Mouse (Mus musculus): Measurements from ENCODE around the gene Cfap77.

Cfap77 gene

DNA sequence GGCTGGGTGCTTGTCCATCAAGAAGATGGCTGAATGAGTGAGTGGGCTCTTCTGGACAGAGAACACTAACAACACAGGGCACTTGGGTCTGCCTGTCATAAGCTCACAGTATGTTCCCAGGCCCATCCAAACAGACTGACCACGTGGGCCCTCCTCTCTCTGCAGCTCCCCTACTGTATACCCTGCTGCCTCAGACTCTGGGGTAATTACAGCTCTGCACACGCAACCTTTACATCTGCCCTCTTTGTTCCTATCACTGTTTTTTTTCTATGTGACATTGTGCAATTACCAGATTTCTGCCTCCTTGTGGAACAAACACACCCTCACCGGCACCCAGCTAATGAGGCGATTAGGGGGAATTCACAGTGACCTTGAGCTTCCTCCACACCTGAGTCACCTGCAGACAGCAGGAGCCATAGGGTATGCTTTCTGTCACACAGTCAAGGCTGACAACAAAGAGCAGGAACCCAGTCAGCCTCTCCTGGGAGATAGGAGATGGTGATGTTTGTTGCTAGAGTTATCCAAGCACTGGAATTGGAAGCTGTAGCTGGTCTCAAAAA is 157.4 kb downstream of the Cfap77 start:
- DNase-seq = no peak

DNA sequence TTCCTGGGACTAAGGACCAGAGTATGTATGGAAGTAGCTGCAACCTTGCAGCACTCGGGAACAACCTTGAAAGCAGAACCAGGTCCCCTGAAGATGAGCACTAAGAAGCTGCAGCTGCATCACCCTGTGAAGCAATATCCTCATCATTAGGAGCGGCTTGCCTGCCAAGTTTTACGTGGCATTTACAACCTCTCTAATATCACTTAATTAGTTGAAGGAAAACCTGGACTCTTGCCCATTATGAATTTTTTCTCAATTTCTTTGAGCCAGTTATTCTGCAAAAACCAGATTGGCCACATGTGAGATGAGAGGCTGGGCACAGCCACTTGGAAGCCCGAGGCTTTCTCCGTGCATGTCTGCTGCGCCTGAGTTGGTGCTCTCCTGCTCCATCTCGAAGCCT is 159.0 kb downstream of the Cfap77 start:
- DNase-seq = no peak

DNA sequence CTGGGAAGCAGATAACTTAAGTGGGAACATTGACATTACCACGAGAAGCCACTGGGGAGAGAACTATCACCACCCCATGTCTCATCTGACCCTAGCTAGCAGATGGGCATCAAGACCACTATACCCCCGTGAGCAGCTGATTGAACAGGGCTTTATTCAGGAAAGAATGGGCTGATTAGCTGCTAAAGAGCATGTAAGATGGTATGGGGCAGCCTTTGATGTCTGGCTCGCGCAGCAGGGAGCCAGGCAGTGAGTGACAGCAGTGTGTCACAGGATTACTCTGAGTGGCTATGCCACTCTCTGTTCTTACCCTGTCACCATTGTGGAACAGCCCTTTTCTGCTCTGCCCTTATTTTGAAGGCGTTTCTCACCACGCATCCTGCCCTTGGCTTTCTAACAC is 161.3 kb downstream of the Cfap77 start:
- no peak for DNase-seq

DNA sequence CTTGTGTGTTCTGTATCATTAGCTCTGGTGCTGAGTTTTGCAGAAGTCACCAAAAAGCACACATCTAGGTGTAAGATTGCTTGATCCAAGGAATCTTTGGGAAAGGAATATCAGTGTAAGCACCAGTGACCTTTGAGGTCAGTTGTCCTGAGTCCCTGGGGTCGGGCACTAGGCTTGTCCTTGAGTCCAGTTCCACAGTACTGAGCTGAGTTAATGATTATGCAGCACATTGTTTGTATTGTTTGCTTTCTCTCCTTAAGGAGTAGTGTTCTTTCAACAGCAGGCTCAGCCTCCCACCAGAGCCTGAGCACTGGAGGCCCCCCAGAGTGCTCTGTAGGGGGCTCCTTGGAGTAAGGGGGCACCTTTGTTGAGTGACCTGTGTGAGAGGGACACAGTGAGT is 162.1 kb downstream of the Cfap77 start:
- DNase-seq = no peak

DNA sequence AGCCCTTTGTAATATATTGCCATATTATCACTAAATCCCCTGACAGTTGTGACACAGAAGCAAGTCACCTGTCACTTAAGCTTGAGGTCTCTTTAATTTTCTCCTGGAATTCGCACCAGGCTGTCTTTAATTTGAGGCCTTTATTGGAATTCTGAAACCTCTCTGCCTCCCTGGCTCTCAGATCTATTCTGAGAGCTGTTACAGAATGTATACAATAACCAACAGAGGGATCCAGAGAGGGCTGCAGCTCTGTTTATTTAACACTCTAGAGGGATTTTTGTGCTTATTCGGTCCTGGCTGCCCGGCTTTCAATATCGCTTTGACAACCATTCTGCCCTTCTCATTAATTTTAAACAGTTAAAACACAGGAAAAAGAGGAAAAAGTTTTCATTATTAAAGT is 170.0 kb downstream of the Cfap77 start:
- no peak for DNase-seq

DNA sequence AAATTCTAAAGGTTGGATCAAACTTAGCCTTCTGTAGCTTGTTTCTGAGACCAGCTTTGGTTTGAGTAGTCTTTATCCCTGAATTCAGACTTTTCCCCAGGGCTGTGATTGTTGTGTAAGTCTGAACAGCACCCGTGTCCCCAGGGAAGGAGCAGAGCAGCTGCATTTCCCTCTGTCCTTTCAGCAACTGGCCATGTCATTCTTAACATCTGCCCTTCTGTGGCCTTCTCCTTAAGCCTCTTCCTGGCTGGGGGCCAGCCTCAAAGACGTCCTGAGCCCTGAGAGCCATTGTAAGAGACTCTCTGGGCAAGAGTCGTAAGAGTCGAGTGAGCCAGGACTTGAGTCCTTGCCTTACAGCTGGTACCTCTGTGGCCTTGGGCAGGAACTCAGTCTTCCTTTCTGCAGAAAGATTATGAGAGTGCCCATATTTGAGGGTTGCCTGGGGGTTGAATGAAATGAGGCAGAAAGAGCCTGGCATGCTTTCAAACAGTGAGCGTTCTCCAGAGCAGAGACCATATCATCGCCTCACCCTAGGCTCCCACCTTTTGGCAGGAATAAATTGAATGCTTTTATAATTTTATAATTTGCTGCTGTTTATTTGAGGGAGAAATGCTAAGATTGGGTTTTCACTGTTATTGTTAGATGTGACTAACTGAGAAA is 171.9 kb downstream of the Cfap77 start:
- no peak for DNase-seq

DNA sequence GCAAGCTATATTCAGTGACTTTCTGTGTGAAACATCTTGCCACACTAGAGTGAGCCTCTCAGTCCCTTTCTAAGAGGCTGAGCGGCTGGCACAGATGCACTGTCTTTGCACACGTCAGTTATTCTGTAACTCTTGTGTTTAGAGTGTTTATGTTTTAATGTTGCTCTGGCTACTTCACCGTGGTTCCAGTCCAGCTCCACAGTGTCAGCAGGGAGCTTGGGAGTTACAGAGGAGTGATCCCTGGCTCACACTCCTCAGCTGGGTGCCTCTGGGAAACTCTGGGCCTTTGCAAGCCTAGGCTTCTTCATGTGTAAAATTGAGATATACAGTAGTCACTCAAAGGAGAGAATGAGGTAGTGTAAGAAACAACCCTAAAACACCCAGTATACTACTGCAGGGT is 172.8 kb downstream of the Cfap77 start:
- no peak for DNase-seq

DNA sequence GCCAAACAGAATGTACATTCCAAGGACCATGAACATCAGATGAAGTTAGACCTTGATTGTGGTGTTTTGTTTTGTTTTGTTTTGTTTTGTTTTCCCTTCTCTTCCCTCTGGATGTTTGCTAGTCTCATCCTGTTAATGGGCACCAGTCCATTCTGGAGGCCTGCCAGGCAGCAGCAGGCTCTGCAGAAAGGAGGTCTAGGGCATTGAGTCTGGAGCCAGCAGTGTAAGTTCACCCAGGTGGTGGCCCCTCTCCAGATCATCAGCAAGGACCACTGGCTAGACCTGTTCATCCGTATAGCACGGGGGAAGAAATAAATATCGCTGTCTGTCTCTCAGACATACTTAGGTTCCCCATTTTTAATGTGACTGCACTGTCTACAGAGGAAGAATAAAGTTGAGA is 173.6 kb downstream of the Cfap77 start:
- DNase-seq = no peak
